Mouse (Mus musculus) monocyte, adult 2 months (primary cell): Measurements from ENCODE around the gene Kif1c.

Source experiments
- DNase-seq, 2 experiments: peaks; one replicate each; pipeline ENCODE4 v3.0.0; 2022; ENCODE audit warnings: low spot score in 2 of 2, low read depth in 1 of 2

Kif1c gene

DNA sequence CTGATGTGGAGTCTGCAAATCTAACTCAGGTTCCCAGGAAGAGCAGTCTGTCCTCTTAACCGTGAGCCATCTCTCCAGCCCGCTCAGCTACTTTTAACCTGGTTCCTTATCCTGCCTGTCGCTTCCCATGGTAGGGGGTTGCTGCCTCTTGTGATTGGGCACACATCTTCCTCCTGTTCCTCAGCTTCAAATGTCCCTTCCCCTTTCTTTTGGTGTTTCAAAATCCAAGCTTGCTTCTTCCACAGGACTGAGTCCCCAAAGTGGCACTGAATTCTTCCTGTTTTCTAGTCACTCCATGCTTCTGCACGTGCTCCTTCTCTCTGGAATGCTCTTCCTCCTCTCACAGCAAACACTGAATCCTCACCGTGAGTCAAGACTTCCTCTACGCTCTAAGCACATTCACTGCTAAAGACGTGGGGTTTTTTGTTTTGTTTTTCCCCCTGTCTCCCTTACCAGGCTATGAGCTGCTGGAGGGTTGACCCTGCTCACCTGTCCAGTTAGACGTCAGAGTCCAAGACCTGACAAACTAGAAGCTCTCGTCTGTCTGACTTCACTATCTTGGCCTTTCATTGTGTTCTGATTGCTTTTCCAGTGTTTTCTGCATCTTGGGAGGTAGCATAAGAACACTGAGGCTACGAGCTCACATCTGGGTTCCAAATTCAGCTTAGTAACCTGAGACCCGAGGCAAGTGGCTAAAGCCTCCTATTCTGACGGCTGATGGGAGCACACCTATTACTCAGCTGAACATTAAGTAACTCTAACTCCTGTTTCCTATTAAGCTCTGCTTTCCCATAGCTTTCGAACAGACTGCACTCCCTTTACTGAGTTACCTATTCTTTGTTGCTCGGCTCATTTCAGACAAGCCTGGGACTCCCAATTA, 32.8 kb upstream of the Kif1c start:
- peak in 1 of 2 experiments; percentile 31 for DNase-seq

DNA sequence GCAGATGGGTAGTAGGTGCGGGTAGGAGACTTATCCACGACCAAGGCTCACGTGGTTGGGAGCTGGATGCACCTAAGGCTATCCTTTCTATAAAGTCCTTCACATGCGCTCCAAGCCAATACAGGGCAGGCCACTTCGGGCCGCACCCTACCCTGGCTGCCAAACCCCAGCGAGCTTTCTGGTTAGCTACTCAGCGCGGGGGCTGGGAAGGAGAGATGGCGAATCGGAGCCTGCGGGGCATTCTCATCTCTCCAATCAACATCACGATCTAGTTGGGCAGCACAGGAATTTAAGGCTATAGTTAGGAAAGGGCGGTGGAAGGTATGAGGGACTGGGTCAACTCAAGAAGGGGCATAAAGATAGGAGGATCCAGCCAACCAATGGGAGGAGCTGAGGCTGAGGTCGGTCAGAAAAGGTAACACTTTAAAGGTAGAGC, 32.0 kb upstream of the Kif1c start:
- DNase-seq = no peak

DNA sequence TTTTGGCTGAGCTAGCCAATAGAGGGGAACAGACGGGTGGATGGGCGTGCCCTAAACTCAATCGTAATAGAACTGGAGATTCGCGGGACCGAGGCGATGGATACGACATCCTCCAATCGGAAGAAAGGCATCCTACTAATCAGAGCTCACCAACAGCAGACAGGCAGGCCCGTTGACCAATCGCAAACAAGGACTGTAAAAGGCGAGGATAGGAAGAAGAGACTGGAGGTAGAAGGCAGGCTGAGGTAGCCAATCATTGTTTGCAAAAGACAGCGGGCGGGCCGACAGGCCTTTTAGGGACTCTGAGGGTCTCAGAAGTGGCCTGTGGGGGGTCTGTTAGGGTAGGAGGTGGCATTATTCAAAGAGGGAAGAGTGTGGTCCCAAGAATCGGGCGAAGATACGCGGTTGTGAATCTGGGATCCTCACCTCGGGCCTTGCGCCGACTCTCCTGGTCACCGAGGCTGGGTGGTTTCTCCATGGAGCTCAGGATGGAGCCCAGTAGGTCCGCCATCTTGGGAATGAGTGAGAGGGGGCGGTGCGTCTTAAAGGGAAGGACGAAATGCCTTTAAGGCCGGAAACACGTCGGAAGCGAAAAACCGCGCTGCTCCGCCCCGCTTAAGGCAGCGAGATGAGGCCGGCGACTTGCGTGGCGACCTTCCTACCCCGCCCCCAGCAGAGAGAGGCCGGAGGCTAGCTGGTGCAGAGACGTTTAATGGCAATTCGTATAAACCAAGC, 31.4 kb upstream of the Kif1c start, which contains the start of gene Spag7:
Gene Spag7, minus strand, starts transcription at position 646 of the 735 bp plus-strand sequence.
- DNase-seq = peak; percentile 86 to 89

DNA sequence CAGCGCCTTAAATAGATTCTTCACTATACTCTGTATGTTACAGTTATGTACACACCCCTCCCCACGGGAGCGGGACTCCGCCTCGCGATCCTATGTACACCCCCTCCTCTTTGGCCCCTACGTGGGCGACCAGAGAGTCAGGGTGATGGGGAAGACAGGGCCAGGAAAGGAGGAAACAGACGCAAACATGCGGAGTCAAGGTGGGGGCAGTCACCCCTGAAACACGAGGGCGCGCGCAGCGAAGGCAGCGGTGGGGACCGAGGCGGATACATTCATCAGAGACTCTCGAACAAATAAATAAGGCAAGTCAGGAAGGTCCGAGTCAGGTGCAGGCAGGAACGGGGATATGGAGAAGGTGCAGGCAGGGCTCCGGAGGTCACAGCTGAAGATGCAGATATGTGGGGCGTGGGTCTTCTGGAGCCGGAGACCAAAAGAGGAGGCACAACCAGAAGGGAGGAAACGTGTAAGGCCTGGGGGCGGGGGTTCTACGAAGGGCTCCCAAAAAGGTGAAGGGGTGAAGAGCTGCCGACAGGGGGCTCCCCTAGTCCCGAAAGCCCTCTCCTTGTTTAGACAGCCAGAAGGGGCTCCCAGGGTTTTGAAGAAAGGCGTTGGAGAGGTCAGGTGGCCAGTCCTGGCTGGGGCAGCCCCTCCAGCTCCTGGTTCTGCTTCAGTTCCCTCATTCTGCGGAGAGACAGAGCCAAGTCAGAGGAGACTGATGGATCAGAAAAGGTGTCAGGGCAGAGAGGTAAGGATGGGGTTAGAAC, 30.6 kb upstream of the Kif1c start:
- peak in 1 of 2 experiments; percentile 59 for DNase-seq

DNA sequence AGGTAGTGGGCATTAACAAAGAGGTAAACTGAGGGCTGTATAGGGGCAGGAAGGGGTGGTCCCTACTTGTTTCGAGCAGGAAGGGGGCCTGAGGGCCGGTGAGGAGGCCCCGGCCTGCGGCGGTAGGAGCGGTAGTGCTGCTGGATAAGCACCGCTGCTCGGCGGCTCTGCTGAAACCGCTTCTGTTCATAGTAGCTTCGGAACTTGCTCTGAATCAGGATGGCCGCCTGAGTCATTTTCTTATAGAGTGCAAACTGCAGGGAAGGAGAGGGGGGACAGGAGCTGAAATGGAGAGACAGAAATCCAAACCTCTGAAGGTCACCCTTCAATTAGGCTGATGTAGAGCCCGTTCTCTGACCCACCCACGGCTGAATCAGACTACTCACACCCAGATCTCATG, 29.9 kb upstream of the Kif1c start:
- DNase-seq = no peak

DNA sequence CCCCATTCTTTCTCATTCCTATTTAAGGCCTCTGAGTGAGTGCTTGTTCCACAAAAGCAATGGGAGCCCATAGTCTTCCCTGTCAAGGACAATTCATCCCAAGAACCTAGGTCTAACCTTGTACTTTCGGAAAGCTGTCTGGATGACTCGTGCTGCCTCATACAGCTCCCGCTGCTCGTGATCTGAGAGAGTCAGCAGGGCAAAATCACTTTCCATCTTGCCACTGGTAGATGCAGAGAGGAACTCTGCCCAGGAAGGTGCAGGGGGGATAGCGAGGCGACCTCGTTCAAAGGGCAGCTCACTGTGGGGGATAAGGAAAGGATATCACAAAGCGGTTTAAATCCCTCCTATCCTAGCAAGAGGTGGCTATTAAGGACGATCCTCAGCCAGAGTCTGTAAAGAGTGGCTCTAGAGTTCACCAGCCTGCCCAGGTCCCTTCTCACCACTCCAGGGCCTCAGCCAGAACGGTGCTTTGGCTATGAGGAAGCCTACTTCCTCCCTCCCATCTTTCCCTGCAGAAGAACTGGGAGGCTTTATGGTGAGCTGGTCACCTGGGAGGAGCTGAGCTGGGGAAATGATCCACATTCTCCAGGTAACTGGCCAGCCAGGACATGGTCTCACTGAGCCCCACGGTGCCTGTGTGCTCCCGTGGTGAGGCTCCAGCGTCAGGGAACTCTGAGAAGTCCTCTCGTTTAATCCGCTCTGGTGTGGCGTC, 28.9 kb upstream of the Kif1c start:
- DNase-seq = no peak

DNA sequence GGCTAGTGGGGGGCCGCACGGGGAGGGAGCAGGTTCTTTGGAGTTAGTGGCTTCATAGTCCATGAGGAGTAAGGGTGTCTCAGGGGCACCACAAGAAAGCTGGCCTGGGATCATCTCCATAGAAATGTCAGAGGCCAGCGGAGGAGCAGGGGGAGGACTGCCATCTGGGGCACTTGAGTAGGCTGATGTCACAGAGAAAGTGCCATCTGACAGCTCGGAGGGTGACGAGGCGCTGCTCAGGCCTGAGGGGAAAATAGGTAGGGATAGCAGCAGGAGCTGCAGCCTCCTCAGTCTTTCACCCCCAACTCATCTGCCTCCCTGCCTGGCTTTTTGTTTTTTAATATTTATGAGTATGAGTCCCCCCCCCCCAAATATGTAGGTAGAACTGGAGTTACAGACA, 26.3 kb upstream of the Kif1c start:
- DNase-seq = no peak

DNA sequence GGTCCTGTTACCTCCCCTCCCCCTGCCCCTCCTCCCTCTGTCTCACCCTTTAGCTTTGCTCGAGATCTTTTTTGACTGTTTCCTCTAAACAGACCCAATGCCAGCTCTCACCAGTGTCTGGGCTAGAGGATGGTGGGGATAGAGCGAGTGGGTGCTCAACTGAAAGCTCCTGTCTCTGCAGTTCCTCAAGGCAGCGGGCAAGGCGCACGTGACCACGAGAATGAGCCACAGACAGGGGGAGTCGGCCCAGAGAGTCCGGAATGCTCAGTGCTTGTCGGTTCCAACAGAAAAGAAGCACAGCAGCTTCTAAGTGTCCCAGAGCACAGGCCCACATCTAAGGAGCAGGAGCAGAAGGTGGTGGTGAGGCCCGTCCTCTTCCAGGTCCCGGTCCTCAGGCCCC, 25.8 kb upstream of the Kif1c start:
- no peak for DNase-seq

DNA sequence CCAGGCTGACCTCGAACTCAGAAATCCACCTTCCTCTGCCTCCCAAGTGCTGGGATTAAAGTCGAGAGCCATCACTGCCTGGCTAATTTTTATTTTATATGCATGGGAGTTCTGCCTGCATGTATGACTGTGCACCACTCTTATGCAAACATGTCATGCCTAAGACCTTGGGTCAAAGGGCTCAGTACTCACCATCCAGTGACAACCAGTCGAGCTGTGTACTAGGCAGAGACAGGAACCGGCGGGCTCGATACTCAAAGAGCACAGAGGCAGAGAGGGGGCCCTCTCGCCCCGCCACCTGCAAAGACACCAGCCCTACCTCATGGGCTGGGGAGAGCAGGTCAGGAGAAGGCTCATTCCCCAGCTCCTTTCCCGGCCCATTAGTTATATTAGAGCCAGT, 22.3 kb upstream of the Kif1c start:
- DNase-seq = no peak

DNA sequence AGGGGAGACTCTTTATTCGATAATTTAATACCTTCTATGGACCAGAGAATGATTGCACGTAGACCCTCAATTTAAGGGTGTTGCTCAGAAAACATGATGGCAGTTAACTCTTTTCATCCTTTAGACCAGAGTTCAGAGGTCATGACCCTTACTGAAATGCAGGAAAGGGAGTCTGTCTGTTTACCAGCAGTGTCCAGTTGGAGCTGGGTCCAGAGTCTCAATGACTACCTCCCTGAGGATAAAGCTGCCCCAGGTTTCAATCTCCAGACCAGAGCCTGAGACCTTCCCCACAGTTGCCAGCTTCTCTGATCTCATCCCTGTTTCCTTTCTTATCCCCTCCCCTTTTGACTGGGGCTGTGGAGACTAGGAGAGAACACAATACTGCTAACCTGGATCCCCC, 21.8 kb upstream of the Kif1c start:
- no peak for DNase-seq

DNA sequence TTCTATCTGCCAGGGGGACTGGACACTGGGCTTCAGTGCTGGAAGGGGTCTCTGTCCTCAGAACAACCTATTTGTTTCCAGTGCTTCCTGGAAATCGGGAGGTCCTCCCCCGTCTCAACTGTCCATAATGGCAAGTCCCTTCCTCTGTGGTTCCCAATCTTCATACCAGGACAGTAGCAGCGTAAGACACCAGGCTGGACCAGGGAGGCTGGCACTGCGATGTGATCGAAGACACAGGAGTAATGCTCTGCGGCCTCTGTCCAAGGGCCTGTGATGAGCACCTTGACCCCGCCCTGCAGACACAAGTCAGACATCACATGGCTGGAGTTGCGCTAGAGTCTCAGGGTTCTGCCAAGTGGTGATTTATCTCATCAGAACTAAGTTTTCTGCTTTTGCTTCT, 21.0 kb upstream of the Kif1c start:
- DNase-seq = no peak

DNA sequence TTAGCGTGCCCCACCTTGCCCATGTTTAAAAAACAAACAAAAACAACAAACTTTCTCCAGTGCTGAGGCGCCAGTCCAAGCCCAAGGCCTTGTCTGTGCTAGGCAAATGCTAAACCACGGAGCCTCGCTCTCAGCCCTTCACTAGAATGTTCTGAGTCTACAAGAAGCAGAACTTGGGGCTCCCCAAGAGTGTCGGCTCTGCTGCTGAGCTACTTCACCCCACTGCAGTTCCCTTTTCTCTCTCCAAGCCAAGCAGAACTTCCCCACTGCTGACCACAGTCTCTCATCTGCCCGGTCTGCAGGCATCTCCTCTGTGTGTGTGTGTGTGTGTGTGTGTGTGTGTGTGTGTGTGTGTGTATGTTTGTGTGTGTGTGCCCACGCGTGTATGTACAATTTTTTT, 20.5 kb upstream of the Kif1c start:
- DNase-seq = peak in 1 of 2 experiments; percentile 73

DNA sequence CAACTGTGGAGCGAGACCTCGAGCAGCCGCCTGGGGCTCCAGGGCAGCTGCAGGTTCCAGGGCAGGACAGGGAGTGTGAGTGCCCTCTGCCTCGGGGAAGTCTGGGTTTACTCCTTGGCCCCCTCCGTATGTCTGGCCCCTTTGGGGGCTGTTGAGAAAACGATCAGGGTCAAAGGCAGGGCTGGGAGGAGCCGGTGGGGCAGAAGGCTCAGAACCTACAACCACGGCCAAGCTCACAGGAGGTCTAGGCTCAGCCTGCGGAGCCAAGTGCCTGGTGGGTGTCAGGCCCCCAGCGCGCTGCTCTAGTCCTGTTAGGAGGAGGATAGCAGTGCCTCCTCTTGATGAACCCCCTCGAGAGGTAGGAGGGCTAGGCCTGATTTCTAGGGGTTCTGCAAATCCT, 19.2 kb upstream of the Kif1c start:
- no peak for DNase-seq

DNA sequence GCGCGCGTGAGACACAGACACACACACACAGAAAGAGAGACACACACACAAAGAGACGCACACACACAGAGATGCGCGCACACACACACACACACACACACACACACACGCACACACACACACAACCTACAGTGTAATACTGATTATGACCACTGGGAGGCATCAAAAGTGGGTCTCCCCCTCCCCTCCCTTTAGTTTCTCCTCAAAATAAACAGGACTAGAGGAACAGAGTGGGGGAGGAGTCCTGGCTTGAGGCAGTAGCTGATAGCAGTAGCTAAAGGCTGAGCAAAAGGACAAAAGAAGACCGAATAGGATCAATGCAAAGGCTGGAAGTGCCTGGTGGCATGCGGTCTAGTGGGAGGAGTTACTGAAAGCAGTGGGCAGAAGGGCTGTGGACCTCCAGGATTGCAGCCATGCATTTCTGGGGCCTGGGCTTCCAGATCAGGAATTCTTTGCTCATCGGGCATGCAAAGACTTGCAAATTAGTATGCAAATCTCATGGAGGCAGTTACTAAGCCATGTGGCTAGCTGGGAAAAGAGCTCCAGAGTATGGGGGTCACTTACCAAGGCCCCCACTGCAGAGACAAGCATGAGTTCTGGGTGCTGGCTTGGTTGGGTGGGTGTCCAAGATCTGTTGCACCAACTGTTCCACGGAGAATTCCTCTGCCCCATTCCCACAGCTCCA, 18.3 kb upstream of the Kif1c start:
- DNase-seq = no peak

DNA sequence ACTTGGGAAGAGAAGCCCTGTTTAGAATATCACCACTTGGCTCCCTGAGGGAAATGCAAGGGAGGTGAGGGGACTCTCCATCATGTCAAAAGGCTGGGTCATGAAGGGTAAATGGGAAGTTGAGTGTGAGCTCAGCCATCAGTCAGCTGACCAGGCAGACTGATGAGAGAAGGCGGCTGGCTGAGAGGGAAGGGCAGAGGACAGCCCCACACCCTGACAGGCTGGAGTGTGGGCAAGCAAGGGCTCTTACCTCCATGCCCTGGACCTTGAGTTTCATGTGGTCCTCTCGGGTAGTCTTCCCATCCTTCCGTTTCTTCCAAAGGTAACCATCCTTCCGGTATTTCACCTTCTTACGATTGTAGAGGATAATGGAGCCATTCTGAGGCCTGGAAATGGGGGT, 16.7 kb upstream of the Kif1c start:
- peak in 1 of 2 experiments; percentile 20 for DNase-seq

DNA sequence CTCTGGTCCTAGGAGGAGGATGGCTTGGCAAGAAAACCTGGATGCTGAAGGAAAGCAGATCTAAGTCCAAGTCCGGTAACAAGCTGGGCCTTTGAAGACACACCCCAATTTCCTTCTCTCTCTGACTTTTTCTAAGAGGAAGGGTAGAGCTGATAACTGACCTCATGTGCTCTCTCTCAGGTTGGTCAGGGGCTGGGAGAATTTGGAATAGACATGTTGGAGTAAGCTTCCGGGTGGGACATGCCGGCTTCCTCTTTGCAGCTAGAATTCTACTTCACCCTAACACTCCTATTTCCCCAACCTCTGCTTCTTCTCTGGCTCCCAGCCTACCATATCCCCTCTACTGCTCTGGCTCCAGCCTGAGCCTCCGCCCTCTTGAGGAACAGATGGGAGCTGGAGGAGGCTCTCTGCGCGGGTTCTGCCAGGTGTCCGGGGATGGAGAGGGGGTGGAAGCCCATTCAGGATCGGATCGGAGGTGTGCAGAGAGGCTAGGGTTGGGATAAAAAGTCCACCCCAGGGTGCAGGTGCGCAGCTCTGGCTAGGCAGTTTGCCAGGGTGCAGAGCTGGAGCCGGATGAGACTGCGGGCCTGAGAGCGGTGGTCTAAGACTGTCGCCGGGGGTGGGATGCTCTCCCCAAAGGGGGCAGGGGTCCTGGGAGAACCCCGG, 13.3 kb upstream of the Kif1c start:
- no peak for DNase-seq

DNA sequence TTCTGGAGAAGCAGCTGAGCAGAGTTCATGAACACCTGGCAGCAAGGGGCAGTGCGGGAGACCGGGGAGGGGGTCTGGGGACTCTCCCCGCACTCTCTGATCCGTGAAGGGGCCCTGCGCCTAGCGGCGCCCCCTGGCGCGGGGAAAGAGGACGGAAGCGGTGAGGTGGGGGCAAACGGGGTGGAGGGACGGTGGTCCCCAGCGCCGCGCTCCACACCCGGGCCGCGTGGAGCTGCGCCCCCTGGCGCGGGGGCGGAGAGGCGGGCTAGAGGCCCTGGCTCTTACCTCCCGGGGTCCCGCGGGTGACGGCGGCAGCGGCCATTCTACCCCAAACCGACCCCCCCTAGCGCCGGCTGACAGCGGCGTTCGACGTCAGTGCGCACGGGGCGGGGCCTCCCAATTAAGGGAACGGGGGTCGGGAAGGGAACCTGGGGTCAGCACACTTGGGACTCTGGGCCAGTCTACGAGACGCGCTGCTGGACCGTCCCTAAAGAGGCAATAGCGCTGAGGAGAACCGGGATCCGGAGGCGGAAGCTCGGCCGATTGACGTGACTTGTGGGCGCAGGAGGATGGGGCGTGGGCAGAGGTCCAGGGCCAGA, 12.6 kb upstream of the Kif1c start, which contains the start of gene Camta2:
Gene Camta2, minus strand, starts transcription at position 505 of the 599 bp plus-strand sequence.
- DNase-seq = peak in 1 of 2 experiments; percentile 65

DNA sequence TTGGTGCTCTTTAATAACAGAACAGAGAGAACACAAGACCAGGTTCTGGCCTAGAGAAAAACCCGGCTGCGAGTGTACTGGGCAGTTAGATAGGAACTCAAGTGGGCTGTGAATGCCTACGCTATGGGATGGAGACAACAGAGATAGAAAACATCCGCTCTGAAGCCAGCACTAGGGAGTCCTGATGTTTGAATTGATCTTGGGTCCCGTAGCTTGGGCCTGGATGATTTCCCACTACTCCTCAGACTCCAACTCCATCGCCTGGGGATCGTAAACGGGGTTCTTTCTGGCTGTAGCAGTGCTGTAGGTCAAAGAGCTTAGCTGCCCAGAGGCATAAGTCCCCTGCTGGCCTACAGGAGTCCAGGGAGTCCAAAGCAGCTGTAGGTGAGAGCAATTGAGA, 12.0 kb upstream of the Kif1c start:
- DNase-seq = no peak

DNA sequence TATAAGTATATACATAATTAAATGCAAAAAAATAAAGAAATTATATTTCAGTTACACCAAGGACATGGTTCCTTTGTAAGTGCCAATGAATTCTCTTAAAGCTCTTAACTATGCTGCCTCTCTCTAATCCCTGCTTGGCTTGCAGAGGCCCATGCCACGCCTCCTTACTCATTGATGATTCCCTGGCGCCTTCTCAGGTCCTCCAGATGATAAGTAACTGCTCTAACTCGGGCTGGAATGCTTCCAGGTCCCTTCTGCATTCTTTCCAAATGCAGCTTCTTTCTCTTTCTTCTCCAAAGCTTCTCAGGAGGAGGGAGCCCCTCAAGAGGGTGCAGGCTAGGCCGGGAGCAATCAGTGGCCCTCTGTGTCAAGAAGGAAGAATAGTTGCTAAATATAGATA, 10.8 kb upstream of the Kif1c start:
- no peak for DNase-seq
